Mouse (Mus musculus): ENCODE results near the gene Olfr1143. TPM values are rescaled to one million over a fixed set of nuclear protein-coding genes. Genes with fewer than 3 reads are reported as not detected.

Gene Olfr1143
- total RNA-seq (2023), result not detected in 2 replicates

DNA sequence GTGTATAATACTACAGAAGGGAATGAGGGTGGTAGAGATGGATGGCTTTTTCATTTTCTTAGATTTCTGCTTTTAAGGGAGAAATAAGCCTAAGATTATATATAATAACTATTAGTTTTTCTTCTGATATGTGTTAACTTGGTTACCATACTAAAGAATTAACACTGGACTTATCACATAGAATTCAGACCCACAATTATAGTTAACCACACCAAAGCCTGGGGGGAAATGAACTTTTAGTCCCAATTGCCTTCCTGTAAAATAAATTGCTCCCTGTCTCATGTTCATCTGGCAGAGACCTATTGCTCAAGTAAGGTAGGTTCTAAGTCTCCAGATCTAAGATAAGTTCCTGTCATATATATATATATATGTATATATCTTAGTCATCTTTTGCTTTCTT lies at the start of gene Olfr1143:
TSS of gene Olfr1143 (plus strand) at position 301 of the 400 bp plus-strand sequence.

DNA sequence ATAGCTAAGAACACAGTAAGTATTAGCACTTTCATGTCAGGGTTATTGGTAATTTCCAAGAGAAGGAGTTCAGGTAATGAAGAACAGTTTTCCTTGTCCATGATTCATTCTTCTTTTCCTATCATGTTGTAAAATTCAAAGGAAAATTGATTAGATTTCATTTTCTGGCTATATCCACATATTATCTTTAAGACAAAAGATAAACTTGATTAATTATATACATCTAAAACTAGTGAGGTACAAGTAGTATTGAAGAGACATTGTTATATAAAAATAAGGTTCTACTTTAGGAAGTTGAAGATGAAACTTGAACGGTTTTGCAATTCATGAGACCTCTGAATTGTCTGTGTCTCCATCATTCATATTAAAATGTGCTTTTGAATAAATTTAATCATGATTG lies 46.5 kb upstream of the Olfr1143 start, which contains the start of gene Olfr1141:
TSS of gene Olfr1141 (minus strand) at position 101 of the 400 bp plus-strand sequence.

DNA sequence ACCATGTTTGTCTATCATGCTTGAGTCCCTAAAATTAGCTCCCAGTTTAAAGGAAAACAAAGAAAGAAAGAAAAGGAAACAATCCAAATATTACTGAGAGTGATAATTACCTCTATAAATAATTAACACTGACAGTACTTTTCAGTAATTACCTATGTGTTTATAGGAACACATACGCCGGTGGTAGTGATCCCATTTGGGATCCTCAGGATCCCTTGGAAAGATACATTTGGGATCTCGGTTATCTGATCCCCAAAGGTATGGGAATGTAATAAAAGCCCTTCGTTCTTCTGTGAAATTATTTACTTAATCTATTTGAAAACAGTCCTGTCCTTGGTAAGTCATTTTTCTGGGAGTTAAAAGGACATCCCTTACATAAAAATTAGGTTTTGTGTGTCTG lies 21.2 kb upstream of the Olfr1143 start, which contains the start of gene Olfr152:
TSS of gene Olfr152 (plus strand) at position 301 of the 400 bp plus-strand sequence.

DNA sequence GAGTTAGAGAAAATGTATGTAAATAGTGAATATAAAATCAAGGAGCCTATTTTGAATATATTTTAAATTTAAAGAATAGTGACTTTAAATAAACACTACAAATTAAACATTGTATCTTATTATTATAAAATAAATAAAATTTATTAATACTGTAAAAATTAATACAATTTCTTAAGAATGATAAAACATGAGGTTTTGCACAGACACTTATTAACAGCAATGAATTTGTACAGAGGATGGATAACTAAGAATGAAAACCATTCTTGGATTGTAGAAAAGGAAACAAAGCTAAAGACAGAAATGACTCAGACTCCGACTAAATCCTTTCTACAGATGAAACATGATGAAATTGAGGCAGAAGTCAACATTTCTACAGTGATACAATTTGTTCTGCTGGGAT lies 9.1 kb downstream of the Olfr1143 start, which contains the start of gene Olfr1145:
TSS of gene Olfr1145 (plus strand) at position 301 of the 400 bp plus-strand sequence.

DNA sequence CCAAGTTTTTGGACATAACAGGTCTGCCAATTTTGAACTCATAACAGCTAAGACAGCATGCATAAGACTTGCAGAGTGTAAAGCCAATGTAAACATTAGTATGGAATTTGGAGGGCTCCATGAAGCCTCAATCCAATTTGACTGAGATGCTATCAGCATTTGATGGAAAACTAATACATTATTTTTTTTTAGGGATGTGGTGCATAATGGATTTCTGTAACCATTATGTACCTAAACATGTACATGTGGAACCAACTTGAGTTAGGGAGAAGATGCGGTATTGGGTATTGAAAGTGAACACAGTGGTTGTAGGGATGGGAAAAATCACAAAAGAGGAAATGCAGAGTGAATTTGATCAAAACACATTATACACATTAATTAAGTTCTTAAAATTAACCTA lies 29.8 kb downstream of the Olfr1143 start, which contains the start of gene Olfr1148:
TSS of gene Olfr1148 (plus strand) at position 301 of the 400 bp plus-strand sequence.

DNA sequence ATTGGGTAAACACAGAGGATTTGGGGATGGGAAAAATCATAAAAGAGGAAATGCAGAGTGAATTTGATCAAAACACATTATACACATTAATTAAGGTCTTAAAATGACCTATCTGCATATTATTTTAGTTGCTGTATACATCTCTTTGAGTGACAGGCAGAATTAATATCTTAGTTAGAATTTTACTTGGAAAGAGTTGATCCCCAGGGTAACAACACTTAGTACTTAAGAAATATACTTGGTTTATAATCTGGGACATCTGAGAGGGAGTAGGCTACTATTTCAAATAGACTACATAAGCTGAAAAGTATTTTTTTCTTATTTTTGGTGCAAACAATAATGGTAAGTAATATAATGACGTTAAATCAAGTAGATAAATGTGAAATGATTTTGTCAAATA lies 43.3 kb downstream of the Olfr1143 start, which contains the start of gene Olfr1150-ps1:
TSS of gene Olfr1150-ps1 (plus strand) at position 301 of the 400 bp plus-strand sequence.

Other genes with a start within 250 kb of the Olfr1143 start
- not detected in 2 replicates for gene Olfr1129, start 226.7 kb upstream of the Olfr1143 start, total RNA-seq (2023)
- gene Olfr1130, start 194.4 kb upstream of the Olfr1143 start, total RNA-seq (2023), result not detected in 2 replicates
- gene Olfr1131, start 173.5 kb upstream of the Olfr1143 start, total RNA-seq (2023), result not detected in 2 replicates
- gene Olfr1132, start 163.1 kb upstream of the Olfr1143 start, total RNA-seq (2023), result not detected in 2 replicates
- gene Olfr1133, start 153.2 kb upstream of the Olfr1143 start, total RNA-seq (2023), result not detected in 2 replicates
- not detected in 2 replicates for gene Olfr1134, start 142.1 kb upstream of the Olfr1143 start, total RNA-seq (2023)
- not detected in 2 replicates for gene Olfr1135, start 126.9 kb upstream of the Olfr1143 start, total RNA-seq (2023)
- not detected in 2 replicates for gene Olfr1136, start 106.6 kb upstream of the Olfr1143 start, total RNA-seq (2023)
- not detected in 2 replicates for gene Olfr1137, start 87.4 kb upstream of the Olfr1143 start, total RNA-seq (2023)
- not detected in 2 replicates for gene Olfr1138, start 60.6 kb upstream of the Olfr1143 start, total RNA-seq (2023)
- gene Olfr1140, start 56.8 kb upstream of the Olfr1143 start, total RNA-seq (2023), result not detected in 2 replicates
- gene Olfr1141, start 46.6 kb upstream of the Olfr1143 start, total RNA-seq (2023), result not detected in 2 replicates
- not detected in 2 replicates for gene Olfr152, start 21.1 kb upstream of the Olfr1143 start, total RNA-seq (2023)
- gene Olfr1145, start 9.2 kb downstream of the Olfr1143 start, total RNA-seq (2023), result not detected in 2 replicates
- gene Olfr1148, start 29.9 kb downstream of the Olfr1143 start, total RNA-seq (2023), result not detected in 2 replicates
- not detected in 2 replicates for gene Olfr1150-ps1, start 43.4 kb downstream of the Olfr1143 start, total RNA-seq (2023)
- gene Olfr1151, start 55.3 kb downstream of the Olfr1143 start, total RNA-seq (2023), result not detected in 2 replicates
- gene Olfr1152, start 65.9 kb downstream of the Olfr1143 start, total RNA-seq (2023), result not detected in 2 replicates
- not detected in 2 replicates for gene Olfr1153, start 94.4 kb downstream of the Olfr1143 start, total RNA-seq (2023)
- not detected in 2 replicates for gene Olfr1154, start 104.6 kb downstream of the Olfr1143 start, total RNA-seq (2023)
- not detected in 2 replicates for gene Olfr1155, start 144.5 kb downstream of the Olfr1143 start, total RNA-seq (2023)
- gene Olfr1156, start 152.5 kb downstream of the Olfr1143 start, total RNA-seq (2023), result not detected in 2 replicates
- not detected in 2 replicates for gene Olfr1157, start 167.7 kb downstream of the Olfr1143 start, total RNA-seq (2023)
- gene Olfr74, start 174.1 kb downstream of the Olfr1143 start, total RNA-seq (2023), result not detected in 2 replicates
- gene Olfr1158, start 189.5 kb downstream of the Olfr1143 start, total RNA-seq (2023), result not detected in 2 replicates
- gene Olfr1160, start 207.7 kb downstream of the Olfr1143 start, total RNA-seq (2023), result not detected in 2 replicates
- not detected in 2 replicates for gene Olfr1161, start 222.2 kb downstream of the Olfr1143 start, total RNA-seq (2023)
- not detected in 2 replicates for gene Olfr73, start 237.1 kb downstream of the Olfr1143 start, total RNA-seq (2023)

All from neutrophil, adult 65 days (primary cell).